Mouse (Mus musculus): ENCODE data around the gene Gm20388. TPM values are rescaled to one million over a fixed set of nuclear protein-coding genes. Genes with fewer than 3 reads are reported as not detected.

Gene Gm20388
- polyA plus RNA-seq, 1 experiment from 2014 or later, result 7.4 TPM

DNA sequence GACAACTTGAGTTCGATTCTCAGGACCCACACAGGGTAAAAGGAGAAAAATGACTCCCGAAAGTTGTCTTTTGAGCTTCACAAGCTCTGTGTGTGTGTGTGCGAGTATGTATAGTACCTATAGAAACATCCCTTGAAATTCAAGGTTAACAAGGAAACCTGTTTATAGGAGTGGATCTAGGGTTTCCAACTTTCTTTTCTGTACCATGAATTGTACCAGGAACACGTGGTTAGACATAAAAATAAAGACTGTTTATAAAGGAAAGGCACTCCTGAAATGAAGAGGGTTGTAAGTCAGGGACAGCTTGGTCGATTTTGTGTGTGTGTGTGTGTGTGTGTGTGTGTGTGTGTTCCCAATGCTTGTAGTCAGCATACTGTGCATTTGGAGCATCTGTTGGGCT, 1198.0 kb downstream of the Gm20388 start:
- Histone ChIP-seq H3K4me2 (peak overlapping the region; percentile 88), H3K27me3 (peaks cover 15% of the 10 kb centered on the region), H3K4me1 (peaks cover 27% of the 10 kb centered on the region), H3K9ac (peak overlapping the region; percentile 85), H3K27ac (0 out of 2 replicates have a peak overlapping the region, but pooled peaks have one; percentile 79), H3K9me3 (replicated peaks) (no peaks in the 10 kb centered on the region), H3K4me3 (replicated peaks) (peak overlapping the region; percentile 81), H3K36me3 (peaks cover 25% of the 10 kb centered on the region)
- no peak for ATAC-seq (replicated peaks; ENCODE audit: low FRiP score)
- WGBS, result 12% methylated on average over 5 of the region's 5 CpGs

DNA sequence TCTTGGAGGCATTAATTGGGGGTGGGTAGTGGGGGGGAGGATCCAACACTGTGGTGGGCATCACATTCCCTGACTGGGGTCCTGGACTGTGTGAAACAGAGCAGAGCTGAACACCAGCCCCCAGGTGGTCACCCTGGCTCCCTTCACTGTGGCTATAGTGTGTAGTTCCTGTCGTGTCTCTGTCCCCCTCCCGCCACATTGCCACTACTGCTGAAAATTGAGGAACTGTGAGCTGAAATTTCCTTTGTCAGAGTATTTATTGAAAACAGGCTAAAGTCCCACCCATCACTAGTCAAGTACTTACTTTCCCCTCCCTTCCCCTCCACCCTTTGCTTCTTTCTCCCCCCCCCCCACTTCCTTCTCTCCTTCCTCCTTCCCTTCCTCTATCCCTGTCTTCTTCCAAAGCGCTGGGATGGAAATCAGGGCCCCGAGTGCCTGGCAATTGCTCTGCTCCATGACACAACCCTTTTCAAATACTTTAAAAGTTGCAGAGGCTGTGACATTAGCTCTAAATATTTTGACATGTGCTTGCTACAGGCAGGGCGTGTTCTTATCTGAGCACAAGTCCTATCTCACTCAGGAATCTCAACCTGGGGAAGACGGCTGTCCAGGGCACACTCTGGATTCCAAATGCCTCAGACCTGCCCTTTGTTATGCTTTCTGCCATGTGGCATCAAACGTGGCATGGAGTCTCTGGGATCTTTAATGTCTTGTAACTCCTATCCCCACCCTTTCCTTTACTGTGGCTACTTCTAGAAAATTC, 1200.7 kb downstream of the Gm20388 start:
- peaks cover 46% of the 10 kb centered on the region for H3K4me1 ChIP-seq
- 56% methylated on average over 7 of the region's 7 CpGs for WGBS
- H3K4me3 ChIP-seq (replicated peaks), result no peak overlapping the region
- no peak overlapping the region for H3K9ac ChIP-seq
- ATAC-seq (replicated peaks; ENCODE audit: low FRiP score), result no peak
- H3K36me3 ChIP-seq, result peaks cover 4% of the 10 kb centered on the region; the same call in 1 of the 2 replicates
- no peaks in the 10 kb centered on the region for H3K9me3 ChIP-seq (replicated peaks)
- no peak overlapping the region for H3K27ac ChIP-seq
- peaks cover 33% of the 10 kb centered on the region for H3K27me3 ChIP-seq
- H3K4me2 ChIP-seq, result no peak overlapping the region

DNA sequence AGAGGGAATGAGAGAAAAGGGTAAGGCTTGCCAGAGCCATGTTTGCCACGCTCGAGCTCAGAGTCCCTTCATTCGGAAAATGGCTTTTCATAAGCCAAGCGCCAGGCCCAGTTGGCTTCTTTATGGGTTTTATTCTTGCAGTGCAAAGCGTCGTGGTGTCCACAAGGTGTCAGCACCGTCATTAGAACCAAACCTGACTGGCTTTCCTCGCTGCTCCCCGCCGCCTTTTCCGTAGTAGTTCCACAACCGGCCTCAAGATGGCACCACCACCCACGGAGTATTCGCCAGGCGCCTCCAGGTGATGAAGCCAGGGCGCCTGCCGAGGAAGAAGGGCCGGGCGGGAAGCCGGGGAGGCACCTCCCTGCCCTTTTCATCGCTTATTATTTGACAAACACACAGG, 1202.6 kb downstream of the Gm20388 start:
- 1% methylated on average over 21 of the region's 21 CpGs for WGBS
- Histone ChIP-seq H3K4me3 (replicated peaks) (peak overlapping the region; percentile 88), H3K9me3 (replicated peaks) (no peaks in the 10 kb centered on the region), H3K9ac (no peak overlapping the region), H3K36me3 (no peaks in the 10 kb centered on the region), H3K4me2 (peak overlapping the region; percentile 82), H3K27ac (no peak overlapping the region), H3K4me1 (peaks cover 49% of the 10 kb centered on the region), H3K27me3 (peaks cover 49% of the 10 kb centered on the region)
- ATAC-seq (replicated peaks; ENCODE audit: low FRiP score), result no peak

GRCm38 (mm10) chr8:121115136-121115535, 1204.5 kb downstream of the Gm20388 start:
- 3% methylated on average over 25 of the region's 25 CpGs for WGBS
- ATAC-seq (replicated peaks; ENCODE audit: low FRiP score), result no peak
- Histone ChIP-seq H3K4me3 (replicated peaks) (peak overlapping the region; percentile 88), H3K4me2 (peak overlapping the region; percentile 82), H3K4me1 (peaks cover 47% of the 10 kb centered on the region), H3K27ac (peak overlapping the region; percentile 70), H3K9ac (peak overlapping the region; percentile 55), H3K27me3 (peaks cover 53% of the 10 kb centered on the region), H3K36me3 (no peaks in the 10 kb centered on the region), H3K9me3 (replicated peaks) (no peaks in the 10 kb centered on the region)

DNA sequence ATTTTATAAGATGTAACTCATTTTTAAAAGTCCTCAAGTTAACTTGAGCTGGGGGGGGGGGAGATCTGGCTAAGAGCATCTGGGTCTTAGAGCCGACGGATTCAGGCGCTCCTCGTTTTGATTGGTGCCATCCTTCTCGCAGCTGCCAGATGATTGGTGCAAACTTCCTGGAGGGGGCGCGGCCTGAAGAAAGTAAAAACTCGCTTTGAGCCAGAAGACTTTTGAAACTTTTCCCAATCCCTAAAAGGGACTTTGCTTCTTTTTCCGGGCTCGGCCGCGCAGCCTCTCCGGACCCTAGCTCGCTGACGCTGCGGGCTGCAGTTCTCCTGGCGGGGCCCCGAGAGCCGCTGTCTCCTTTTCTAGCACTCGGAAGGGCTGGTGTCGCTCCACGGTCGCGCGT, 1205.3 kb downstream of the Gm20388 start, which contains the start of gene Foxc2:
Gene Foxc2, plus strand, starts transcription at position 224 of the 400 bp plus-strand sequence.
- H3K9me3 ChIP-seq (replicated peaks), result no peaks in the 10 kb centered on the region
- peaks cover 61% of the 10 kb centered on the region for H3K27me3 ChIP-seq
- WGBS, result under 1% methylated on average over 25 of the region's 25 CpGs
- peak within 1 kb of the TSS; percentile 98 for H3K27ac ChIP-seq
- H3K36me3 ChIP-seq, result no peaks in the 10 kb centered on the region; the same call in 1 of the 2 replicates
- peak within 1 kb of the TSS; percentile 88 for H3K4me3 ChIP-seq (replicated peaks)
- H3K9ac ChIP-seq, result peak within 1 kb of the TSS; percentile 93
- ATAC-seq (replicated peaks; ENCODE audit: low FRiP score), result peak; percentile 61
- H3K4me2 ChIP-seq, result peak within 1 kb of the TSS; percentile 82
- H3K4me1 ChIP-seq, result peaks cover 54% of the 10 kb centered on the region

- H3K4me3 ChIP-seq (replicated peaks), result peak overlapping the region; percentile 88
- H3K9ac ChIP-seq, result peak overlapping the region; percentile 93
- H3K36me3 ChIP-seq, result peaks cover under 1% of the 10 kb centered on the region
- H3K27ac ChIP-seq, result peak overlapping the region; percentile 98
- under 1% methylated on average over 54 of the region's 55 CpGs for WGBS
- peaks cover 61% of the 10 kb centered on the region for H3K4me1 ChIP-seq
- no peaks in the 10 kb centered on the region for H3K9me3 ChIP-seq (replicated peaks)
- peak; percentile 65 for ATAC-seq (replicated peaks; ENCODE audit: low FRiP score)
- peaks cover 60% of the 10 kb centered on the region for H3K27me3 ChIP-seq
- peak overlapping the region; percentile 82 for H3K4me2 ChIP-seq
Measured at GRCm38 (mm10) chr8:121116591-121117185, 1206.0 kb downstream of the Gm20388 start.

GRCm38 (mm10) chr8:121117186-121117651, 1206.6 kb downstream of the Gm20388 start:
- WGBS, result under 1% methylated on average over 62 of the region's 62 CpGs
- H3K9ac ChIP-seq, result peak overlapping the region; percentile 93
- peaks cover 6% of the 10 kb centered on the region for H3K36me3 ChIP-seq
- H3K27ac ChIP-seq, result peak overlapping the region; percentile 98
- H3K4me1 ChIP-seq, result peaks cover 66% of the 10 kb centered on the region
- H3K4me3 ChIP-seq (replicated peaks), result peak overlapping the region; percentile 88
- ATAC-seq (replicated peaks; ENCODE audit: low FRiP score), result no peak
- H3K4me2 ChIP-seq, result peak overlapping the region; percentile 82
- H3K27me3 ChIP-seq, result peaks cover 63% of the 10 kb centered on the region
- H3K9me3 ChIP-seq (replicated peaks), result no peaks in the 10 kb centered on the region

- no peaks in the 10 kb centered on the region for H3K9me3 ChIP-seq (replicated peaks)
- peak overlapping the region; percentile 98 for H3K27ac ChIP-seq
- WGBS, result under 1% methylated on average over 28 of the region's 28 CpGs
- H3K4me1 ChIP-seq, result peaks cover 72% of the 10 kb centered on the region
- ATAC-seq (replicated peaks; ENCODE audit: low FRiP score), result no peak
- H3K4me3 ChIP-seq (replicated peaks), result peak overlapping the region; percentile 88
- H3K36me3 ChIP-seq, result peaks cover 13% of the 10 kb centered on the region
- peak overlapping the region; percentile 93 for H3K9ac ChIP-seq
- H3K27me3 ChIP-seq, result peaks cover 65% of the 10 kb centered on the region
- H3K4me2 ChIP-seq, result peak overlapping the region; percentile 82
Measured at GRCm38 (mm10) chr8:121117906-121118305, 1207.3 kb downstream of the Gm20388 start.

- WGBS, result 2% methylated on average over 18 of the region's 18 CpGs
- peaks cover 19% of the 10 kb centered on the region for H3K36me3 ChIP-seq
- peak overlapping the region; percentile 98 for H3K27ac ChIP-seq
- H3K4me1 ChIP-seq, result peaks cover 71% of the 10 kb centered on the region
- no peak for ATAC-seq (replicated peaks; ENCODE audit: low FRiP score)
- H3K9ac ChIP-seq, result peak overlapping the region; percentile 93
- peak overlapping the region; percentile 88 for H3K4me3 ChIP-seq (replicated peaks)
- peak overlapping the region; percentile 82 for H3K4me2 ChIP-seq
- no peaks in the 10 kb centered on the region for H3K9me3 ChIP-seq (replicated peaks)
- peaks cover 68% of the 10 kb centered on the region for H3K27me3 ChIP-seq
Measured at GRCm38 (mm10) chr8:121118634-121119420, 1208.2 kb downstream of the Gm20388 start.

DNA sequence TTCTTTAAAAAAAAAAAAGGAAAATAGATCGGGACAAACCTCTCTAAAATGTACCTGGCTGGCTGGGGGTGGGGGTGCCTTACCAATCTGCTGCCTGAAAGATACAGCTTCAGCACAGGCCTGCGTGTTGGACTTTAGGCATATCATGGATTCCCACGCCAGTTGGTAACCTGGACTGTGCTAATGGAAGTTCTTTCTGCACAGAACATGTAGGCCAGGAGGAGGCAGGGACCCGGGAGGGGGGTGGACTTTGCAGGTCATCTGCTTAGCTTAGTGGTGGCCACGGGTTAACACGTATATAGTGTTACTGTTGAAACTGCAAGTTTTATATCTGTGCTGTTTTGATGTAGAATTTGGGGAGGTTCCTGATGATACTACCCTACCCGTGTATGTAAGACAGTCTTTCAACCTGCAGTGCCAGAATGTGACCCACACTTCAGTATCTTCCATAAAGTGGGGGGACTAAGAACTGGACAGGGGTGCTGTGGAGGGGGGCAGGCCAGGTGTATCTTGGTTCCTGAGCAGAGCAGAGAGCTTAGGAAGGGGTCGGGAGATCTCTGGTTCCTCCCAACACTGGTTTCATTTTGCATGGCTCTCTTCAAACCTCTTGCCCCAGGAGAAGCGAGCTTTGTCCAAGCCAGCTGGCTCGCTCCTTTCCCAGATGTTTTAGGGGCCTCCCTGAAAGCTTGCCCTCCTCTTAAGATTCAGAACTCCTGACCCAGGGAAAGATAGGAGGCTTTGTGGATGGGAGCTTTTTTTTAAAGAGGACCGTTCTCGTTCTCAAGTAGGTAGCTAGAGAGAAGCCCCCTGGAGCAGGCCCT, 1209.2 kb downstream of the Gm20388 start:
- Histone ChIP-seq H3K36me3 (peaks cover 19% of the 10 kb centered on the region), H3K9ac (peak overlapping the region; percentile 93), H3K4me1 (peaks cover 69% of the 10 kb centered on the region), H3K27ac (peak overlapping the region; percentile 98), H3K4me3 (replicated peaks) (peak overlapping the region; percentile 88), H3K9me3 (replicated peaks) (no peaks in the 10 kb centered on the region), H3K4me2 (peak overlapping the region; percentile 82), H3K27me3 (peaks cover 70% of the 10 kb centered on the region)
- no peak for ATAC-seq (replicated peaks; ENCODE audit: low FRiP score)
- 6% methylated on average over 12 of the region's 12 CpGs for WGBS
